Mouse (Mus musculus) heart, adult 8-10 months (tissue): ENCODE data around the gene Syt16. TPM values are rescaled to one million over a fixed set of nuclear protein-coding genes. Genes with fewer than 3 reads are reported as not detected.

Experiments used
- DNase-seq: peaks from one replicate; pipeline ENCODE4 v3.0.0; 2022; ENCODE audit warnings: low spot score
- total RNA-seq, 4 experiments: library from RNA; stranded (reverse); gene quantifications; 2 replicates each; pipeline ENCODE4 v1.2.4; 2022

The Syt16 gene
- total RNA-seq: not detected

DNA sequence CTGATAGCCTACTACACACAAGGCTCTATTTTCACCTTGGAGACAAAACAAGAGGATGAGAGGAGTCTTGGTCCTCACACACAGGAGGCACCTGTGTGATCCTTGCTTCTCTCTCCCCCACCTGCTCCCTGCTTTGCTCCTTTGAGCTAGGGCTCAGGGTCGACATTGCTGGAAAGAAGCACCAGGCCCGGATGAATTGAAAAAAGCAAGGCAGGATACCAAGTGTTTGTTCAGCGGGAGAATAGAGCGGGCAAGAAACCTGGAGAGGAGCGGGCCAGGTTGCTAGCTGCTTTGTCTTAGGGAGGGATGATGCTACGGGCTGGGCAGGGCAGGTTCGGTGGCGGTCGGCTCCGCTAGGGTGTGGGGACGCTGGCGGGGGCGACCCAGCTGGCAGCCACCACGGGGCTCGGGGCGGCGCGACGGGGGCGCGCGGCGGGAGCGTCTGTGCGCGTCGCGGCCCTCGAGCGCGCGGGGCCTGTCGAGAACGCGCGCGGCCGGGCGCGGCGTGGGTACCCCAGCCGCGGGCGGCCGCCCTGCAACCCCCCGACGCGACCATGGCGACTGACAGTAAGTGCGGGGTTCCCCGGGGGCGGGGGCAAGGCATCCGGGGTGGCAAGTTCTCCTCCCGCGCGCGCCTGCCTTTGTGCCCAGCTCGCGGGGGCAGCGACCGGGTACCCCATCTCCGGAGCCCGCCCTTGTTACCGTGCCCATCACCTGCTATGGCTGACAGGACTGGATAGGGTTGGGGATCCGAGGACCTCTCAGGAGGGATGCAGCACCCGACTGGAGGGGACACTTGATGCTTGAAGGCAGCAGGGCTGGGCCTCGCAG is at the start of gene Syt16:
TSS of gene Syt16 (plus strand) at position 365 of the 831 bp plus-strand sequence.
- DNase-seq: no peak

DNA sequence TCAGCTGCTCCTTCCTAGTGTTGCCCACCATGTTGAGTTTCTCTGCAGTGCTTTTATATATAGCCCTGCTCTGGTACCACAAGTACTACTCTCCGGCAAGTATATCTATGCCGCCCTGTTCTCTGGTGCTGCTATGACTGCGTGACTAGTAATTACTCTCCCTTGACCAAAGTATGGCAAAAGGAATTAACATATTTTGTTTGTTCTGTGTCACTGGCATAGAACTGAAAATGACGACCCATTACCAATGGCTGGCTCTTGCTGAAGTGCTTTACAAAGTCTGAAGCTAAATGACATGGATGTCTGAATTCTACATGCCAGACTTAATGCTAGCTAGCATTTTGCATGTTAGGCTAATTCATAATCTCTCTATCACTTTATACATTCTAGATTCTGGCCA is 49.0 kb upstream of the Syt16 start:
- DNase-seq: no peak

DNA sequence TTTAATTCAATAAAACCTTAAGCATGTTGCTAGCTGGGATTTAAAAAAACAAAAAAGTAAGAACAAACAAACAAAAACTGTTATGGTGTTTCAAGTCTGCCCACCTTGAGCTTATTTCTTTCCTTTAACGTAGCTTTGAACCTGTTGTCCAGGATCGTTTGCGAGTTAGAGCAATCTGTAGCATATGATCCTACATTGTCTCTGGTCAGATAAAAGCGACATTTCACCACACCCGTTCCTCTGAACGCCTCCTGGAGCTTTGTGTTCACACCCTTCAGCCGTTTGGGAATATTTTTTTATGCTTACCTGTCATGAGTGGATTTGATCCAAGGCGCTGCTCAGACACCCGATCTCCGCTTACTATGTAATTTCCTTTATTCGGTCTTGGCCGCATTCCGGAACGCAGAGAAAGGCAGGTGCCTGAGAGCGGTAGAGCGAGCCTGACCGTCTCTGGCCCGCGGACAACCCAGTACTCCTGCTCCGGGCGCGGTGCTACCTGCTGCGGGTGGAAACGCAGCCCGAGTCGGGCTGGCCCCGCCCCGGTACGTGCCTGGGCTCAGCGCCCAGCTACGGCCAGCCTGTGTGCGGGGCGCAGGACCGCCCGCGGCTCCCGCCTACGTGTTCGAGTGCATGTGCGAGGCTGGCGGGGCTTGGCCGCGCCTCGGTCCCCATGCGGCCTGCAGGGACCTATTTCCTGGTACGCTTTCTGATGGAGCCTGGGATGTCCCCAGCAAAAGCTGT is 48.0 kb upstream of the Syt16 start:
- DNase-seq: peak; percentile 27

- no peak for DNase-seq
Measured at GRCm38 (mm10) chr12:73952879-73953278, 44.6 kb upstream of the Syt16 start.

GRCm38 (mm10) chr12:73953420-73954186 is 43.9 kb upstream of the Syt16 start:
- DNase-seq: no peak

DNA sequence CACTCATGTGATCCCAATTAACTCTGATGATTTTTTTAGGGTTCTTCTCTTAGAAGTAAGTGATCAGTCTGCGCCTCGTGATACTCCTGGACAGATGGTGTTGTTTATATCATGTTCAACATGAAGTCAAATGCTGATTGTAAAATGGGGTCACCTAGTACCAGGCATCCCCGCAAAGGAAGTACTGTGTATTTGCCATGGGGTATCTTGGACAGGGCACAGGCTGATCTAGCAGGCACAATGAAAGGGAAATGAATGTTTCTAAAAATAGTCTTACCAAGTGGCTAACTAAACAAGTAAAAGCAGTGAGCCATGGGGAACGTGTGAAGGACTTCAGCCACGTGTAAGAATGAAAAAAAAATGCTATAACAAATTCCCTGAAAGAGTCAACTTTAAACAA is 42.7 kb upstream of the Syt16 start:
- no peak for DNase-seq

- DNase-seq: no peak
Measured at GRCm38 (mm10) chr12:73957676-73958075, 39.8 kb upstream of the Syt16 start.

GRCm38 (mm10) chr12:73958830-73959229 is 38.6 kb upstream of the Syt16 start:
- DNase-seq: no peak

DNA sequence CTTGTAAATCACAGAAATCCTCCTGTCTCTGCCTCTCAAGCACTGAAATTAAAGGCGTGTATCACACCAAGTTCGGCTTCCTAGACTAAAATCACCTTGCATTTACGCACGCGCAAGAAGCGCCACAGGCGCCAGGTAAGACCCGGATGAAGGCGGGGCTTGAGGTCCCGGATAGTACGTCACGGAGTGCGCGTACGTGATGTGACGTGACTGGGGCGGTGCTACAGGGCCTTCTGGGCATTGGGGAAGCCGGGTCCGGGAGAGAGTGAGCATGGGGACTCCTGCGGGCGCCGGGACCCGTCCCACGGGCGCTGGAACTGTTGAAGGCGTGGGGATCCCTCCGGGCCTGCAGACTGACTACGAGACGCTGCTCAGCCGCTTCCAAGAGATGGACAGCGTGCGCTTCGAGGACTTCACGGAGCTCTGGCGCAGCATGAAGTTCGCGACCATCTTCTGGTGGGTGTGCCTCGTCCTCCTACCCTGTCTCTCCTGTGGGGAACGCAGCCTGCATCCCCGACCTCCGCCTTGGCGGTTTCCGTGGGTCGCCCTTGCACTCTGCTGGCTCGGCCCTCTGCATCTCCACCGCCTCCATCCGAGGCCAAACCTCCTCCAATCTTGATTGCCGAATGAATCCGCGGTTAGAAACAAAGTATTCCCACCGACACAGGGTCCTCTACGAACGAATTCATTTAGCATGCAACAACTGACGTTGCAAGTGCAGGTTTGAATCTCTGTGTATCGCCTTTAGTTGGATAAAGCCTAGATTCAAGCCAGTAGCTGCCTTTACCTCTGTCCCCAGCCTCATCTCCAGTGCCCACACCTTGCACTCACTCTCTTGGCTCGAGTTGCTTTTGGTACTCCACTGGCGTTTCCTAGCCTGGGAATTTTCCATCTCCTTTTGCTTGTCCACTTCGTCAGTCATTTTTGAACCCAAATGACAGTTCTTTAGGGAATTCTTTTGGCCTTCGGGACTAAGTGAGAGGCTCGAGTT is 32.9 kb upstream of the Syt16 start, which contains the start of gene Snapc1:
TSS of gene Snapc1 (plus strand) at position 191 of the 991 bp plus-strand sequence.
- DNase-seq: peak; percentile 96

DNA sequence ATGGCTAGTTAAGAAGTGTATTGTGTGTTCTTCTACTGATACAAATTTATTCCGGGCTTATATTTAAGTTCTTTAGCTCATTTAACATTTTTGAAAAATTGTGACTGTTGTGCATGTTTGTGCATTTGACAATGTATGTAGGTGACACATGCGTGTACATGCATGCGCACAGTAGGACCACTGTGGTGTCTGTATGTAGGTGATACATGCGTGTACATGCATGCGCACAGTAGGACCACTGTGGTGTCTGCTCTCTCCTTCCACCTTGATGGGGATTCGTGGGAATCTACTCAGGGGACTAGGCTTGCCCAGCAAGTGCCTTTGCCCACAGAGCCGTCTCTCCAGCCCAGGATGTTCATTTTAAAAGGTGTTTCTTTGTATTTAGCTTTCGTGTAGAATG is 28.3 kb upstream of the Syt16 start:
- no peak for DNase-seq

- no peak for DNase-seq
Measured at GRCm38 (mm10) chr12:73974584-73974983, 22.9 kb upstream of the Syt16 start.

- DNase-seq: no peak
Measured at GRCm38 (mm10) chr12:73978144-73978543, 19.3 kb upstream of the Syt16 start.

DNA sequence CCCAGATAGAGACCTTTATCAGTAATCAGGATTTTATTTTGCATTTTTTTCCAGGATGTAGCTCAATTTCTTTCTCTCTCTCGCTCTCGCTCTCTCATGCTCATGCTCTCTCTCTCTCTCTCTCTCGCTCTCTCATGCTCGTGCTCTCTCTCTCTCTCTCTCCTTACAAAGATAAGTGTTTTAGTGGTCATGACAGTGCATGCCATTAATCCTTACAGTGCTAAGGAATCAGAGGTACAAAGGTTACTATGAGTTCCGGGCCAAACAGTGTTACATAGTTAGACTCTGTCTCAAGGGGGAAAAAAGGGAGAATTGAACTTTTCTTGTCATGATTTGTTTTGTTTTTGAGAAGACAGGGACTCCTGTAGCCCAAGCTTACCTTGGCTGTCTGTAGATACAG is 17.8 kb upstream of the Syt16 start:
- no peak for DNase-seq

GRCm38 (mm10) chr12:73982533-73982932 is 14.9 kb upstream of the Syt16 start:
- DNase-seq: peak; percentile 54

DNA sequence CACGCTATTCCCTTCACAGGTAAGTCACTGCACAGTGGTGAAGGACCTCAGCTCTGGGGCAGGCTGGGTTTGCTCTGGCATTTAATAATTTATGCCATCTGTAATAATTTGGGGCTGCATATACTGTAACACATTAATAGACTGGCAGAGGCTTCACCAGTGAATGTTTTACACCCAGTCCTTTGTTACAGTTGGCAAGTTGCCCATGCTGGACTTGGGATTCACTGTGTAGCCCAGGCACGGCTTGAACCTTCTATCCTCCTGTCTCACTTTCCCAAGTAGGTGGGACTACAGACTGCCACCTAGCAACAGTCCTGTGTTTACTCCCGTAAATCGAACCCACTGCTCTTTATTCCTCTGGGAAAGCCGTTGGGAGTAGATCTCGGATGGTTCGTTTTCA is 11.2 kb upstream of the Syt16 start:
- DNase-seq: no peak

GRCm38 (mm10) chr12:73988393-73989008 is 9.0 kb upstream of the Syt16 start:
- no peak for DNase-seq

DNA sequence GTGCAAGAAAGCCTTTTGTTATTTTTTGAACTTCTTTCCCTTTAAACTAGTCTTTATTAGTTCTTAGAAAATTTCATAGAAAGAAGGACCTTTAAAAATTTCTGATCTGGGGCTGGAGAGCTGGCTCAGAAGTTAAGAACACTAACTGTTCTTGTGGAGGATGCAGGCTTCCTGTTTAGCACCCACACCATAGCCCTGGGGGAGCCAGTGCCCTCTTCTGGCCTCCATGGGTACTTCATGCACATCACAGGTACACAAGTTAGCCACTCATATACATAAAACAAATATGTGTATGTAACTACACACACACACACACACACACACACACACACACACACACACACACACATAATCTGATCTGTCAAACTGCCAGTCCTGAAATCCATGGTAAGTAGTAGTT is 7.9 kb upstream of the Syt16 start:
- peak; percentile 53 for DNase-seq

GRCm38 (mm10) chr12:73996906-73997296 is 560 bp upstream of the Syt16 start:
- no peak for DNase-seq

- no peak for DNase-seq
Measured at GRCm38 (mm10) chr12:73998128-73998456, 631 bp downstream of the Syt16 start.

- no peak for DNase-seq
Measured at GRCm38 (mm10) chr12:74002449-74002848, 5.0 kb downstream of the Syt16 start.
